Mouse (Mus musculus) kidney, postnatal 0 days (tissue): ENCODE data around the gene Lamtor2. TPM values are rescaled to one million over a fixed set of nuclear protein-coding genes. Genes with fewer than 3 reads are reported as not detected.
"Not testable (repeated sequence)": the region's sequence is repeated elsewhere in the genome, so short reads cannot be mapped to it uniquely, and the experiment has no call there.

ENCODE experiments used
- ATAC-seq: fragments of 200-750 bp; cut with Nextera tagmentation; replicated peaks from 2 replicates; pipeline ENCODE4 v1.8.0; 2017; ENCODE audit warnings: low read depth, moderate number of reproducible peaks, moderate TSS enrichment, moderate library complexity; ENCODE audit not compliant: low FRiP score
- DNase-seq: peaks from one replicate; pipeline ENCODE4 v3.0.0-alpha.2; 2016; ENCODE audit warnings: low spot score
- H3K27ac ChIP-seq: fragments of 300-500 bp; sonication (generic); 2 replicates; pipeline ENCODE4 v1.5.1; 2014; ENCODE audit warnings: mild to moderate bottlenecking
- H3K27me3 ChIP-seq: fragments of 300-500 bp; sonication (generic); 2 replicates; pipeline ENCODE4 v1.6.1; 2014; ENCODE audit warnings: low read length, mixed read lengths; ENCODE audit not compliant: insufficient read depth
- H3K36me3 ChIP-seq: fragments of 300-500 bp; sonication (generic); 2 replicates; pipeline ENCODE4 v1.6.1; 2014; ENCODE audit warnings: low read length, mixed read lengths; ENCODE audit not compliant: insufficient read depth
- H3K4me1 ChIP-seq: fragments of 300-500 bp; sonication (generic); replicated peaks from 2 replicates; pipeline ENCODE4 v1.6.1; 2014; ENCODE audit warnings: antibody characterized with exemption, low read length, mixed read lengths; ENCODE audit not compliant: insufficient read depth
- H3K4me2 ChIP-seq: fragments of 300-500 bp; sonication (generic); 2 replicates; pipeline ENCODE4 v1.6.1; 2014; ENCODE audit warnings: mild to moderate bottlenecking, low read length, moderate library complexity, mixed read lengths
- H3K4me3 ChIP-seq: fragments of 300-500 bp; sonication (generic); replicated peaks from 2 replicates; pipeline ENCODE4 v1.5.1; 2014; ENCODE audit warnings: low read depth, low read length
- H3K9ac ChIP-seq: fragments of 300-500 bp; sonication (generic); 2 replicates; pipeline ENCODE4 v1.6.1; 2014; ENCODE audit warnings: low read depth, low read length
- H3K9me3 ChIP-seq: fragments of 300-500 bp; sonication (generic); replicated peaks from 2 replicates; pipeline ENCODE4 v1.6.1; 2016; ENCODE audit warnings: low read length, inconsistent platforms, mixed read lengths
- CTCF ChIP-seq: IDR thresholded peaks from 2 replicates; pipeline ENCODE4 v1.5.1; 2016; ENCODE audit warnings: antibody characterized with exemption, low read depth, mild to moderate bottlenecking, moderate library complexity
- WGBS: fragments of 180-500 bp; shearing (Covaris S2); extraction: QIAGEN DNeasy Blood & Tissue Kit; methylation state at CpG from one replicate; pipeline ENCODE4 v1.1.7; 2014; 5-methylcytosine and 5-hydroxymethylcytosine counted together
- polyA plus RNA-seq: library from polyadenylated mRNA; unstranded; fragments of >200 nt; fragmentation: Nextera tagmentation; extraction: Ambion mirVana; gene quantifications from 2 replicates; pipeline ENCODE4 v1.2.1, GENCODE M21; 2015

Lamtor2 gene
- polyA plus RNA-seq, 1 experiment from 2014 or later, result 173 TPM

- peak overlapping the region; percentile 93 for H3K4me3 ChIP-seq
- no peaks in the 10 kb centered on the region for H3K27me3 ChIP-seq
- peaks cover 14% of the 10 kb centered on the region; the same call in 1 of the 2 replicates for H3K36me3 ChIP-seq
- H3K4me1 ChIP-seq, result peaks cover 6% of the 10 kb centered on the region; the same call in 1 of the 2 replicates
- H3K4me2 ChIP-seq, result peak overlapping the region; percentile 78
- TF ChIP-seq CTCF, result no peak
- H3K9me3 ChIP-seq, result no peaks in the 10 kb centered on the region
- DNase-seq (no peak), ATAC-seq (no peak; the same call in 1 of the 2 replicates)
- WGBS, result 51% methylated on average over 8 of the region's 8 CpGs
- peak overlapping the region; percentile 92; the same call in 1 of the 2 replicates for H3K9ac ChIP-seq
- H3K27ac ChIP-seq, result no peak overlapping the region
These were observed 25.9 kb upstream of the Lamtor2 start for GRCm38 (mm10) chr3:88578498-88579424.

GRCm38 (mm10) chr3:88577846-88578245 is 25.0 kb upstream of the Lamtor2 start:
- not testable (repeated sequence) for H3K9me3 ChIP-seq, H3K4me2 ChIP-seq, H3K9ac ChIP-seq, H3K4me3 ChIP-seq, H3K27me3 ChIP-seq, ATAC-seq, H3K4me1 ChIP-seq, DNase-seq, H3K27ac ChIP-seq, H3K36me3 ChIP-seq
- WGBS, result 88% methylated on average over 5 of the region's 5 CpGs

GRCm38 (mm10) chr3:88575540-88575939 is 22.7 kb upstream of the Lamtor2 start, which contains the start of gene Ssr2:
Gene Ssr2, plus strand, starts transcription at chr3:88575876.
- Histone ChIP-seq H3K4me1 (peaks cover 6% of the 10 kb centered on the region; the same call in 1 of the 2 replicates), H3K9me3 (no peaks in the 10 kb centered on the region), H3K27me3 (no peaks in the 10 kb centered on the region), H3K36me3 (no peaks in the 10 kb centered on the region), H3K4me2 (no peak within 1 kb of the TSS), H3K9ac (no peak within 1 kb of the TSS), H3K4me3 (no peak within 1 kb of the TSS), H3K27ac (no peak within 1 kb of the TSS)
- ATAC-seq (no peak), DNase-seq (no peak)
- TF ChIP-seq CTCF, result no peak
- WGBS, result 88% methylated on average over 3 of the region's 3 CpGs

- Histone ChIP-seq H3K4me2 (no peak overlapping the region), H3K9ac (no peak overlapping the region), H3K27ac (no peak overlapping the region), H3K4me1 (no peaks in the 10 kb centered on the region; the same call in 1 of the 2 replicates), H3K9me3 (no peaks in the 10 kb centered on the region), H3K27me3 (no peaks in the 10 kb centered on the region), H3K36me3 (peaks cover 11% of the 10 kb centered on the region), H3K4me3 (no peak overlapping the region)
- TF ChIP-seq CTCF, result no peak
- no peak for ATAC-seq
- DNase-seq, result no peak
- WGBS, result 90% methylated on average over 2 of the region's 2 CpGs
These were observed 20.9 kb upstream of the Lamtor2 start for GRCm38 (mm10) chr3:88573810-88574209.

GRCm38 (mm10) chr3:88572835-88573234 is 20.0 kb upstream of the Lamtor2 start:
- no peak for TF ChIP-seq CTCF
- H3K27me3 ChIP-seq, result no peaks in the 10 kb centered on the region
- no peak overlapping the region for H3K4me2 ChIP-seq
- no peak overlapping the region for H3K27ac ChIP-seq
- H3K4me1 ChIP-seq, result no peaks in the 10 kb centered on the region
- H3K9me3 ChIP-seq, result no peaks in the 10 kb centered on the region
- no peak overlapping the region for H3K4me3 ChIP-seq
- H3K9ac ChIP-seq, result no peak overlapping the region
- H3K36me3 ChIP-seq, result peaks cover 21% of the 10 kb centered on the region
- 75% methylated on average over 2 of the region's 2 CpGs for WGBS
- ATAC-seq (no peak), DNase-seq (no peak)

DNA sequence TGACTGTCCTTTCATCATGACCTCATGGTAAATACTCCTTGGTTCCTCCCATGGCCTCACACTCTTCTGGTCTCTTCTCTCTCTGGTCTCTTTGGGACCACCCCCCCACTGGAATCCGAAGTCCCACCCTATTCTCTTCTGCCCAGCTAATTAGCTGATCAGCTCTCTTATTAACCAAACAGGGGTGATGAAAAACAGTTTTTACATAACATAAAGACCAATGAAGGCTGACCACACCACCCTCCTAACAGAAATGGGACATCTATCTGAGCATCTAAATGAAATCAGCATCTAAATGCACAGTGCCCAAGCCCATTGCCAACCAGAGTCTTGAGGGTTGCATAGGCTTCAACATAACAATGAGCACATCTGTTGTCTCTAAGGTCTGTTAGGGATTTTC is 19.0 kb upstream of the Lamtor2 start:
- Histone ChIP-seq H3K9ac (no peak overlapping the region), H3K27ac (no peak overlapping the region), H3K36me3 (peaks cover 27% of the 10 kb centered on the region), H3K27me3 (no peaks in the 10 kb centered on the region), H3K4me1 (no peaks in the 10 kb centered on the region), H3K9me3 (no peaks in the 10 kb centered on the region), H3K4me3 (no peak overlapping the region), H3K4me2 (no peak overlapping the region)
- DNase-seq, result no peak
- 89% methylated on average over 1 of the region's 1 CpGs for WGBS
- no peak for ATAC-seq
- no peak for TF ChIP-seq CTCF
